Comparison of ENCODE assay signal across 11 mouse cellular contexts in genomic region chr8:67231921-67232701, GRCm38 (mm10).
"Had no signal": no experiment of that assay in that cellular context is flagged by ENCODE, and none has a peak within 500 bp of the region (broad histone marks: within the 10 kb centered on the region; RNA-seq: fewer than 3 reads in every experiment).

No protein-coding gene starts in this region.

- H3K4me3 ChIP-seq: left cerebral cortex, adult 2 months; limb, embryonic 10.5 days; midbrain, embryonic 15.5 days; neural tube, embryonic 12.5 days had no signal

- DNase-seq: kidney, adult 2 months; kidney, postnatal 25 days; lung, adult 2 months; lung, postnatal 36 days had no signal

- H3K4me1 ChIP-seq: limb, embryonic 10.5 days; midbrain, embryonic 15.5 days; neural tube, embryonic 12.5 days had no signal

- H3K27ac ChIP-seq: left cerebral cortex, adult 2 months; limb, embryonic 10.5 days; midbrain, embryonic 15.5 days; neural tube, embryonic 12.5 days had no signal

- H3K36me3 ChIP-seq: limb, embryonic 10.5 days; midbrain, embryonic 15.5 days; neural tube, embryonic 12.5 days had no signal

- H3K9me3 ChIP-seq: limb, embryonic 10.5 days; midbrain, embryonic 15.5 days; neural tube, embryonic 12.5 days had no signal

- H3K27me3 ChIP-seq: midbrain, embryonic 15.5 days; neural tube, embryonic 12.5 days had no signal

- H3K9ac ChIP-seq: midbrain, embryonic 15.5 days; neural tube, embryonic 12.5 days had no signal

- ATAC-seq: intestine, embryonic 16.5 days; lung, postnatal 0 days; midbrain, embryonic 15.5 days had no signal

- H3K4me2 ChIP-seq: midbrain, embryonic 11.5 days; midbrain, embryonic 15.5 days; neural tube, embryonic 12.5 days had no signal
